Mouse (Mus musculus): Measurements from ENCODE around the gene Fzr1.

DNA sequence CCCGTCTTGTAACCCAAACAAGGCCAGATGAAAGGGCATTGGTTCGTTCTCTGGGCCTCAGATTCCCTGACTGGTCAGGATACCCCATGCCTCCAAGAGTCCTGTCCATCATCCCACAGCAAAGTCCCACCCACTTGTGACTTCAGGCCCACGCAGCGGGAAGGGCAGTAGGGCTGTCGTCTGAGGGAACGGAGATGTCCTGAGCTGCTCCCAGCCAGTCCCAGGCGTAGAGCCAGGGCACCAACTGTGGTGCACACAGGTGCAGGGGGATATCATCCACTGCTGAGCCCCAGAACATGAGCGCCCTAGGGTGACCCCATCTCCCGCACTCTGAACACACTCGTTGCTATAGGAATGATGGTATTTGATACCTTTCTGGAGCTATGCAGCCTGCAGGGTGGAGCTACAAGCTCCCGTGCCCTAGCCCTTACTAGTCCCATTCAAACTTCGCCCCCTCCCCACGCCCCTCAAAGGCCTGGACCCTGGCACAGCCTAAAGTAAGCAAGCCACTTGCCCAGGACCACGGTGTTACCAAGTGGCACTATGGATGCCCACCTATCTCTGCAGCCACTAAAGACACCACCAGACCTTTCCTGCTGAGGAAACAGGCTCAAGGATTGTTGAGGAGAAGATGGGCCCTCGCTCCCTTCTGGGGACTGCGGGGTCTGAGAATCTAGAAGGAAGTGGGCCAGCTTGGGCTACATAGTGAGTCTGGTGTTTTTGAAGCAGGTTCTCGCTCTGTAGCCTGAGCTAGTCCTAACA is 37.4 kb upstream of the Fzr1 start:
- TF ChIP-seq CTCF (IDR thresholded peaks at IDR 0.05; ENCODE audit: control insufficient read depth, insufficient read depth, insufficient read length) (no peak), MYOG (IDR thresholded peaks at IDR 0.05; ENCODE audit: control insufficient read depth, extremely low read depth, insufficient read length) (no peak), FOSL1 (IDR thresholded peaks at IDR 0.05; ENCODE audit: insufficient read depth, low read length, poor library complexity, severe bottlenecking) (no peak), CEBPB (IDR thresholded peaks at IDR 0.05; ENCODE audit: low read depth) (no peak), USF1 (IDR thresholded peaks at IDR 0.05; ENCODE audit: low read depth) (no peak)

Data from C2C12 (cell line).